Mouse (Mus musculus) intestine, postnatal 0 days (tissue): ENCODE measurements at regions not wholly inside any gene's neighbourhood (a gene's known extent, or its start where the extent isn't known, plus 50 kb on each side); places are given as distances from the start of the nearest gene placed in this dataset.
A peak's percentile ranks its signal among the peaks of the same experiment; 100 is the strongest.

Experiments
- ATAC-seq: fragments of 200-750 bp; cut with Nextera tagmentation; 2 replicates; pipeline ENCODE4 v1.8.0; 2017; ENCODE audit warnings: mild to moderate bottlenecking, moderate TSS enrichment, moderate library complexity
- H3K27ac ChIP-seq: fragments of 300-500 bp; sonication (generic); 2 replicates; pipeline ENCODE4 v1.5.1; 2014; ENCODE audit warnings: mild to moderate bottlenecking, low read depth, low read length, moderate library complexity
- H3K27me3 ChIP-seq: fragments of 300-500 bp; sonication (generic); replicated peaks from 2 replicates; pipeline ENCODE4 v1.6.1; 2014; ENCODE audit warnings: low read length, mixed read lengths; ENCODE audit not compliant: control insufficient read depth, insufficient read depth
- H3K36me3 ChIP-seq: fragments of 300-500 bp; sonication (generic); 2 replicates; pipeline ENCODE4 v1.6.1; 2014; ENCODE audit warnings: mild to moderate bottlenecking, moderate library complexity; ENCODE audit not compliant: control insufficient read depth, insufficient read depth
- H3K4me1 ChIP-seq: fragments of 300-500 bp; sonication (generic); replicated peaks from 2 replicates; pipeline ENCODE4 v1.6.1; 2014; ENCODE audit warnings: antibody characterized with exemption, low read length, mixed read lengths; ENCODE audit not compliant: control insufficient read depth, insufficient read depth
- H3K4me2 ChIP-seq: fragments of 300-500 bp; sonication (generic); replicated peaks from 2 replicates; pipeline ENCODE4 v1.6.1; 2014; ENCODE audit warnings: low read depth, mild to moderate bottlenecking, moderate library complexity
- H3K4me3 ChIP-seq: fragments of 300-500 bp; sonication (generic); 2 replicates; pipeline ENCODE4 v1.5.1; 2014; ENCODE audit warnings: low read depth, low read length
- H3K9ac ChIP-seq: fragments of 300-500 bp; sonication (generic); 2 replicates; pipeline ENCODE4 v1.6.1; 2014; ENCODE audit warnings: mild to moderate bottlenecking, low read depth, low read length
- H3K9me3 ChIP-seq: fragments of 300-500 bp; sonication (generic); 2 replicates; pipeline ENCODE4 v1.6.1; 2016; ENCODE audit warnings: mixed run types; ENCODE audit not compliant: control insufficient read depth
- CTCF ChIP-seq: sonication (generic); IDR thresholded peaks from 2 replicates; pipeline ENCODE4 v1.5.1; 2016; ENCODE audit warnings: low read depth, mild to moderate bottlenecking, control low read depth, antibody characterized with exemption, moderate library complexity
- WGBS: fragments of 180-500 bp; shearing (Covaris S2); extraction: QIAGEN DNeasy Blood & Tissue Kit; methylation state at CpG from one replicate; pipeline ENCODE4 v1.1.7; 2014; 5-methylcytosine and 5-hydroxymethylcytosine counted together

GRCm38 (mm10) chr8:11098228-11098778, 90.0 kb upstream of the Irs2 start:
- Histone ChIP-seq H3K4me1 (no peaks in the 10 kb centered on the region; the same call in 1 of the 2 replicates), H3K9ac (no peak overlapping the region), H3K27me3 (no peaks in the 10 kb centered on the region), H3K4me3 (no peak overlapping the region), H3K27ac (no peak overlapping the region), H3K9me3 (no peaks in the 10 kb centered on the region), H3K4me2 (no peak overlapping the region), H3K36me3 (no peaks in the 10 kb centered on the region)
- TF ChIP-seq CTCF = no peak
- WGBS = 48% methylated on average over 10 of the region's 10 CpGs
- ATAC-seq = peak; percentile 73

DNA sequence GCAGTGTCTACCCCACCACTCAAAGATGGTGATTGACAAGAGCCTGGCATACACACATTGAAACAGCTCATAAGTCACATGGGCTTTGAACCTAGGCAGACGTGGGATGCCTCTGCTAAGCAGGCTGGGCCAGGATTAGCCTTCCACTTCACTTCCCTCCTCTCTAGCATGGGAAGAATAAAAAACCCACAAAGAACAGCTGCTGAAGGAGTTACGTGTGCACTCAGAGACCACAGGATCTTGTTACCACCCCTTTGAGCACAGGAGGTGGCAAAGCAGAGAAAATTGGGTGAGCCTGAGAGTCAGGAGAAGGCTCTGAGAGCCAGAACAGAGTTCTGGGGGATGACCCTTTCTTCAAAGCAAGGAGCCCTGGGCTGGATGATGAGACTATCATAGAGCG, 89.6 kb upstream of the Irs2 start:
- no peak overlapping the region for H3K27ac ChIP-seq
- no peak for ATAC-seq
- WGBS = 84% methylated on average over 3 of the region's 3 CpGs
- H3K27me3 ChIP-seq = no peaks in the 10 kb centered on the region
- H3K36me3 ChIP-seq = no peaks in the 10 kb centered on the region
- H3K9ac ChIP-seq = no peak overlapping the region
- H3K4me1 ChIP-seq = no peaks in the 10 kb centered on the region; the same call in 1 of the 2 replicates
- no peaks in the 10 kb centered on the region for H3K9me3 ChIP-seq
- no peak overlapping the region for H3K4me2 ChIP-seq
- H3K4me3 ChIP-seq = no peak overlapping the region
- no peak for TF ChIP-seq CTCF

DNA sequence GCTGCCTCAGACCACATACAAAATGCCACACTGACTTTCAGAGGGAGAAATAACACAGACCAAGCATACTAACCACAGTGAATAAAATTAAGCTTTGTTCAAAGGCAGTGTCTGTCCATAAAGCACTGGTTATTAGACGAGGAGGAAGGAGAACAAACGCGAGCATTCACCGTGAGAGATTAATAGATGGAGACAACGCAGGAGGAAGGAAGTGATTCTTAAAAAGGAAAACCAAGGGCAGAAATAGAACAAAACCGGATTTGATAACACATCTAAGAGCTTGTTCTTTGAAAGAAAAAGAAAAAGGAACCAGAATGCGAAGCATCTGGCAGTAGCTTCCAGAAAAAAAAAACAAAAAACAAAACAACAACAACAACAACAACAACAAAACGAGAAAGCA, 86.3 kb upstream of the Irs2 start:
- H3K4me3 ChIP-seq = no peak overlapping the region
- H3K9me3 ChIP-seq = no peaks in the 10 kb centered on the region
- no peaks in the 10 kb centered on the region for H3K27me3 ChIP-seq
- TF ChIP-seq CTCF = no peak
- no peak overlapping the region for H3K4me2 ChIP-seq
- H3K9ac ChIP-seq = no peak overlapping the region
- 46% methylated on average over 8 of the region's 8 CpGs for WGBS
- H3K27ac ChIP-seq = no peak overlapping the region
- H3K36me3 ChIP-seq = no peaks in the 10 kb centered on the region
- ATAC-seq = no peak
- H3K4me1 ChIP-seq = no peaks in the 10 kb centered on the region; the same call in none of the 2 replicates

- 38% methylated on average over 4 of the region's 4 CpGs for WGBS
- no peaks in the 10 kb centered on the region for H3K27me3 ChIP-seq
These were observed 84.1 kb upstream of the Irs2 start for GRCm38 (mm10) chr8:11092348-11092747.

GRCm38 (mm10) chr8:11091675-11092345, 83.6 kb upstream of the Irs2 start:
- Histone ChIP-seq H3K4me1 (no peaks in the 10 kb centered on the region; the same call in 1 of the 2 replicates), H3K27me3 (no peaks in the 10 kb centered on the region), H3K27ac (no peak overlapping the region), H3K9ac (no peak overlapping the region), H3K9me3 (no peaks in the 10 kb centered on the region), H3K4me3 (no peak overlapping the region), H3K4me2 (no peak overlapping the region), H3K36me3 (no peaks in the 10 kb centered on the region)
- WGBS = 43% methylated on average over 3 of the region's 3 CpGs
- ATAC-seq = no peak
- no peak for TF ChIP-seq CTCF

More at GRCm38 (mm10) chr8:11092348-11092747, 84.1 kb upstream of the Irs2 start:
- Histone ChIP-seq H3K4me3 (no peak overlapping the region), H3K27ac (no peak overlapping the region), H3K36me3 (no peaks in the 10 kb centered on the region), H3K9me3 (no peaks in the 10 kb centered on the region), H3K4me1 (no peaks in the 10 kb centered on the region; the same call in 1 of the 2 replicates), H3K4me2 (no peak overlapping the region), H3K9ac (no peak overlapping the region)
- TF ChIP-seq CTCF = no peak
- no peak for ATAC-seq

DNA sequence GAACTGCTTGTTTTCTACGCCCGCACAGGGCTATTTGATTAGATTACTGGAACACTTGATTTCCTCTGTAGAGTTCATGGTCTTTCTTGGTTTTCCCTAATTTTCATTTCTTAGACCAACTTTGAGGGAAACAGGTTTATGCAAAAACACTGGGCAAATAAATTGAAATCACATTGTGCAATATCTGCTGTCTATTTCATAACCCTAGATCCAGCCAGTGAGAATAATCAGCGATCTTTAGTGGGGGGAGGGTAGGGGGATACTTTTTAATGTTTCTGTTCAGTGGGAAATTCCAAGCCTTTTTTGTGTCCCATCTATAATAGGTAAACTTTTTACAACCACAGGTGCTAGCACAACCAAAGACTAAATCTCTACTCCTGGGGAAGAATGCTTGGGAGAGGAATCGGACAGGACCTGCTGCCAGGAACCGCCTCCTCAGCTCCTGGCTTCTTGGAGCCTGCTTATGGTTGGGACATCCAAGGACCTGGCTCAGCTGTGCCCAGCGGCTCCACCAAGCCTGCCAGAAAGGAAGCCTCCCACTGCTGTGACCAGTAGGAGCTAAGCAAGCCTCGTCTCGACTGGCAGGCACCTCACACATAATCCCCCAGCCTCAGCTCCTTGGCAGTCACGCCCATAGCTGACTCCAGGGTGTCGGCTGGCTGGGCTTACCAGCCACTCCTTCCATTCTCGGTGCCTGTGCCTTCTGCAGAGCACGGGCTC, 80.8 kb upstream of the Irs2 start:
- Histone ChIP-seq H3K9me3 (no peaks in the 10 kb centered on the region), H3K36me3 (no peaks in the 10 kb centered on the region), H3K4me3 (no peak overlapping the region), H3K27me3 (no peaks in the 10 kb centered on the region), H3K4me2 (no peak overlapping the region), H3K27ac (no peak overlapping the region), H3K4me1 (no peaks in the 10 kb centered on the region; the same call in 1 of the 2 replicates), H3K9ac (no peak overlapping the region)
- ATAC-seq = no peak
- no peak for TF ChIP-seq CTCF
- 51% methylated on average over 12 of the region's 12 CpGs for WGBS
